Mouse (Mus musculus): ENCODE data around the gene Olfr1157.

DNA sequence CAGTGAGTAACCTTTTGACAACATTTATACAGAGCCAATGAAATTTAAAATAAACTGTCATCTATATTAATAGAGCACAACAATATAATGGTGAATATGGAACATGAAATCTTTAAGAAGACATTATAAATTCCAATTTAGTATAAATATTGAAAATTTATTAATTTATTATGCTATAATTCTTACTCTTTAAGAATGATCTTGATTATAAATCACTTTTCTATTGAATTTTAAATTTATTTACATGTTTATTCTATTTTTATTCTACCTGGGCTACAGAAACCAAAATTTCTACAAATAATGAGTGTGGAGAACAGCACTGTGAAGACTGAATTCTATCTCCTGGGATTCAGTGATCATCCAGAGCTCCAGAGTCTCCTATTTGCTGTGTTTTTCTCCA is 21.7 kb upstream of the Olfr1157 start, which contains the start of gene Olfr1158:
- no peak for TF ChIP-seq CTCF (IDR thresholded peaks at IDR 0.05; ENCODE audit: low read depth, low read length)
- no peak for TF ChIP-seq GATA1 (IDR thresholded peaks at IDR 0.05; ENCODE audit: borderline replicate concordance, low read length)
- TF ChIP-seq POLR2AphosphoS5 (IDR thresholded peaks at IDR 0.05; ENCODE audit: insufficient replicate concordance, low read depth, low read length), result no peak
- TF ChIP-seq TAL1 (conservative IDR thresholded peaks at IDR 0.05; ENCODE audit: low read depth, low read length), result no peak

Measured in G1E (cell line).